Mouse (Mus musculus): ENCODE measurements around the gene Shisa7. TPM values are rescaled to one million over a fixed set of nuclear protein-coding genes. Genes with fewer than 3 reads are reported as not detected.
"Not testable (repeated sequence)": the region's sequence is repeated elsewhere in the genome, so short reads cannot be mapped to it uniquely, and the experiment has no call there.

Shisa7 gene
- total RNA-seq, 1 experiment from 2014 or later: 2.2 TPM

- no peak for DNase-seq
These were observed 49.8 kb downstream of the Shisa7 start for GRCm38 (mm10) chr7:4794631-4795168.

GRCm38 (mm10) chr7:4793674-4794073, 50.8 kb downstream of the Shisa7 start:
- DNase-seq: no peak

- not testable (repeated sequence) for DNase-seq
These were observed 51.2 kb downstream of the Shisa7 start for GRCm38 (mm10) chr7:4793248-4793647.

- DNase-seq: peak; percentile 91
These were observed 52.0 kb downstream of the Shisa7 start, which contains the start of gene Rpl28 for GRCm38 (mm10) chr7:4792278-4793212. Gene Rpl28 (plus strand): TSS chr7:4792874.

DNA sequence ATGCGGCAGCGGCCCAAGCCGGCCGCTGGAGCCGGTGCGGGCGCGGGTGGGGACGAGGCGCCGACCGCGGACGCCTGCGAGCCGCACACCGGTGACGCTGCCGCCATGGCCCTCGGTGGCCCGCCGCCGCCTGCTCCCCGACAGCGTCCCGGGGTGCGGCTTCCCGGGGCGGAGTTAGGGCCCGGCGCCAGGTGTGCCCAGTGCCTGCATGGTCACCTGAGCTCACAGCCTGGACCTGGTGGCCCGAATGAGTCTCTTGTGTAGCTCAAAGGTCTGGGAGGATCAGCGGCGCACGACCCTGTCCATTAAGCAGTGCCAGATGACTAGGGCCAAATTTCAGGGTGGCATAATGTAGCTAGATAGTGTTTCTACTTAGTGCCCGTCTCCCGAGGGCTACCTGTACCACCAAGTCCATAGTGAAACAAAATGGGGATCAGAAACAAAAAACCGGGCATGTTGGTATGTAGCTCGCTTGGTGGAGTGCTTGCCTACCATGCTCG, 55.0 kb downstream of the Shisa7 start, which contains the start of gene Tmem238:
TSS of gene Tmem238 (minus strand) at position 221 of the 500 bp plus-strand sequence.
- peak; percentile 74 for DNase-seq

DNA sequence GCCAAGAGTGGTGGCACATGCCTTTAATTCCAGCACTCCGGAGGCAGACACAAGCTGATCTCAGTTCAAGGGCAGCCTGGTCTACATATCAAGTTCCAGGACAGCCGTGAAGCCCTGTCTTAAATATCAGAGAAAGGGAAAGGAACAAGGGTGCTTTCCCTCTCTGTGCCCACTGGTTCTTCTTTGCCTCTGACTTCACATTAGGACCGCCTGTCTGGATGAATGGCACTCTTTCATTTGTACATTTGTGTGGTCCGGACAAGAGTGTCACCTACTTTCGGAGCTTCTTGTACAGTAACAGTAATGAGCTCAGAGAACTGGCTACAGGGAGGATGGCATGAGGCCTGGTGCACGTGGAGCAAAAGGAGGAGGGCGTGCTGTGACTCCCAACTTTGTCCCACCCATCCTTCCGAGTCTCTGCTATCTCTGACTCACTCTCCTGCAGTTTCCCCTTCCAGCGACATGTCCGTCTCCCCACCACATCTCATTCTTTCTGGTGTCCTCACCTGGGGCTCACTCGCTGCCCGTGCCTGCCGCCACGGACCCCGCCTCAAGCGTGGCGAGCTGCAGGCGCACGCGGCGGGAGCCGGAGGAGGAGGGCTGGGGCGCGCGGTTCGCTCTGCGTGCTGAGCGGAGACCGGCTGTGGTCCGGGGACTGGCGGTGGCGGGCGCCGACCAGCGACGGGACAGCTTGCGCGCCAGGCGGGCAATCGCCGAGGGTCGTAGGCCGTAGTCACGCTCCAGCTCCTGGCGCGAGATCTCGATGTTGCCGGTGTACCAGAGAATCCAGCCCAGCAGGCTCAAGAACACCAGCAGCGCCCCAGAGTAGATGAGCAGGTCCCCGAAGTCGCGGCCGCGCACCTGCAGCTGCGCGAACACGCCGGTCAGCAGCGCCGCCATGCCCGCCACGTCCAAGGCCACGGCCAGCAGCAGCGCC, 55.7 kb downstream of the Shisa7 start:
- DNase-seq: peak; percentile 71

GRCm38 (mm10) chr7:4783667-4784268, 60.7 kb downstream of the Shisa7 start:
- DNase-seq: no peak

DNA sequence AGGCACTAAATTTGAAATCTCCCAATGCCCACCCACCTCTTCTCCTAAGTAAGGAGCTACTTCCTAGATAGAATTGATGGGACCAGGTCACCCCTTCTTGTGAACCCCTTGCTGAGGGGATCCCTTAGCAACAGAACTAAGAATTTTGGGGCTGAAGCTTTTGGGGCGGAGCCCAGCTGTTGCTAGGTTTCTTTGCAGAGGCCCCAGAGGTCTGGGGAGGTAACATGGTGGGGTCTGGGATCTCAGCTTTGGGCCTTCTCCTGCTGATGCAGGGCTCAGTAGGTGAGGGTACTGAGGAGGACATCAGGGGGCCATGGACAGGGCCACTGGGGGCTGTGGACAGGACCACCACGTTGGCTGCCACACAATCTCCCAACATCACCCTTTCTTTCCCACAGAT, 61.7 kb downstream of the Shisa7 start, which contains the start of the genes Il11 and Tmem190:
TSS of gene Il11 (minus strand) at position 101 of the 400 bp plus-strand sequence.
TSS of gene Tmem190 (plus strand) at position 179 of the 400 bp plus-strand sequence.
- DNase-seq: no peak

DNA sequence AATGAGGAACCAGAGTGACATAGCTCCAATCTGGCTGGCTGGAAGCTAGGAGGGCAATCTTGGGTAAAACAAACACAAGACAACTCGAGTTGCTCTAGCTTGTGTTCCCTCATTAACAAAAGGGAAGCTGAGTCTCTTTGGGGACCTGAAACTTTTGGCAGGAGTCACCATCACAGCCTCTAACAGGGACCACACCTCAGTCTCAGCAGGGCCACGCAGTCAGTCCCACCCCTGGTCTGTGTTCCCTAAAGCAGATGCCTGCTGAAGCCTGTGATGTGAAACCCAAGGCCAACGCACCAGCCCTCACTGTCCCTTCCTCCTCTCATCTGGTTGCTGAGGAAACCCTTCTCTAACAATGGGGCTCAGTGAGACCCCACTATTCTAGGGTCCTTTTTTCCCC, 62.4 kb downstream of the Shisa7 start:
- DNase-seq: no peak

DNA sequence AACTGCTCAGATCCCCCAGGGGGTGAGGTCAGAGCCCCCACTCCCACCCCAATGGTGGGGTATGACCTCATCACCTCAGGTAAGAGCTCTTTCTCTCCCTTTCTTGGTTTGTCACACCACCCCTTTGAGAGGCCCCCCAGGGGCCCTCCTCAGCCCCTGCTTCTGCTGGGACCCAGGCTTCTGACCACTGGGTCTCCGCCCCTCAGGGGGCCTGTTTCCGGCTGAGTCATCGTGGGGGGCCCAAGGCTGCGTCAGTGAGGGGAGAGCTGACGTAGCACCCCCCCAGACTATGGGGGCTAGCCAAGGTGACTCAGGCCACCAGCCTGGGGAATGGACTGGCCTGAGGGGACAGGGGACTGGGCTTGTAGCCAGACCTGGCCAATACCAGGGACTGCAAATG, 64.6 kb downstream of the Shisa7 start:
- DNase-seq: no peak

DNA sequence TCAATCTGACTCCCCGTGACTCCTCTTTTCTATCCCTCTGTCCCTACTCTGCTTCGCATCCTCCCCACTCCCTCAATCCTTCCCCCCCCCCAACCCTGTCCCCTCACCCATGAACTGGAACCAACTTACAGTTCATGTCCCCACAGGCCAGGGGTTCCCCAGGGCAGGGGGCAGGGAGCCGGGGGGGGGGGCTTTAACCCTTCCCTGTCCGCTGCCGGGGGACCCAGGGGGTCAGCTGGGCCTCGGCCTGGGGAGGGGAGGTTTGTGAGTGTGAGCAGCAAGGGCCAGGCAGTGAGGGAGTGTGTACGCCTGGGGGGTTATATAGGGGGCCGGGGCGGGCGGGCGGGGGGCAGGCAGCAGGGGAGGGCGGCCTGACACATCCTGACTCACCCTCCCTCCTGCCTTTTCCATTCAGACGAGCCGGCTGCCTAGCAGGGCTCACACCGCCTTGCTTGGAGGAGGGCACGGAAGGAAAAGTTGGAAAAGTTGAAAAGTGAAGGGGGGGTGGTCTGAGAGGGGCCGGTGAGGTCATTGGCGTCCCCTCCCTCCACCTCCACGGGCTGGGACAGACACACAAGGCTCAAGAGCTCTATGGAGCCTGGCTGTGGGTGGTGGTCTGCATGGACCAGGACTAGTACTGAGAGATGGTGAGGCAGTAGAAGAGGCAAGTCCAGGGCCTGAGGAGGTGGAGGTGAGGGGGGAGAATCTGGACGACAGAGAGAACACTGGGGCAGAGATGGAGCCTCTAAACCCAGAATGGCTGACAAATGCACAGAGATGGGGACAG, 66.5 kb downstream of the Shisa7 start:
- DNase-seq: no peak

- DNase-seq: peak; percentile 59
These were observed 67.3 kb downstream of the Shisa7 start for GRCm38 (mm10) chr7:4776861-4777830.

- no peak for DNase-seq
These were observed 68.4 kb downstream of the Shisa7 start for GRCm38 (mm10) chr7:4776131-4776530.

Other genes with a start within 250 kb of the Shisa7 start
- not detected in 2 replicates for gene Ptprh, start 240.7 kb downstream of the Shisa7 start, total RNA-seq (2021)
- 9.3 and 10.2 TPM in 2 replicates for gene Tmem86b, start 213.3 kb downstream of the Shisa7 start, total RNA-seq (2021)
- 98.1 and 99.6 TPM in 2 replicates for gene Ppp6r1, start 185.7 kb downstream of the Shisa7 start, total RNA-seq (2021)
- gene Hspbp1, start 159.6 kb downstream of the Shisa7 start, total RNA-seq (2021): 42.2 and 47.8 TPM in 2 replicates
- 4.2 and 6.5 TPM in 2 replicates for gene Brsk1, start 154.1 kb downstream of the Shisa7 start, total RNA-seq (2021)
- 0.24 TPM in 1 of 2 replicates, not detected in the other for gene Tmem150b, start 119.4 kb downstream of the Shisa7 start, total RNA-seq (2021)
- gene Kmt5c, start 104.6 kb downstream of the Shisa7 start, total RNA-seq (2021): 64.5 and 70.1 TPM in 2 replicates
- gene Cox6b2, start 91.6 kb downstream of the Shisa7 start, total RNA-seq (2021): 9.4 and 10.6 TPM in 2 replicates
- gene Fam71e2, start 73.4 kb downstream of the Shisa7 start, total RNA-seq (2021): not detected in 2 replicates
- 0.15 TPM in 1 of 2 replicates, not detected in the other for gene Il11, start 61.8 kb downstream of the Shisa7 start, total RNA-seq (2021)
- not detected in 2 replicates for gene Tmem190, start 61.8 kb downstream of the Shisa7 start, total RNA-seq (2021)
- gene Tmem238, start 55.0 kb downstream of the Shisa7 start, total RNA-seq (2021): 13.4 and 16.4 TPM in 2 replicates
- 922 and 1,210 TPM in 2 replicates for gene Rpl28, start 51.8 kb downstream of the Shisa7 start, total RNA-seq (2021)
- 114 and 127 TPM in 2 replicates for gene Ube2s, start 32.1 kb downstream of the Shisa7 start, total RNA-seq (2021)
- 24.0 and 30.5 TPM in 2 replicates for gene Isoc2b, start 25.6 kb upstream of the Shisa7 start, total RNA-seq (2021)
- 42.1 and 48.2 TPM in 2 replicates for gene Isoc2a, start 32.5 kb upstream of the Shisa7 start, total RNA-seq (2021)
- gene Gm36210, start 61.8 kb upstream of the Shisa7 start, total RNA-seq (2021): not detected in 2 replicates
- 16.4 and 19.0 TPM in 2 replicates for gene Zfp628, start 70.5 kb upstream of the Shisa7 start, total RNA-seq (2021)
- gene Nat14, start 77.3 kb upstream of the Shisa7 start, total RNA-seq (2021): 7.7 and 9.1 TPM in 2 replicates
- gene Ssc5d, start 81.1 kb upstream of the Shisa7 start, total RNA-seq (2021): 2.0 and 3.2 TPM in 2 replicates
- gene Sbk2, start 119.7 kb upstream of the Shisa7 start, total RNA-seq (2021): 0.55 TPM in 1 of 2 replicates, not detected in the other
- 0.15 TPM in 1 of 2 replicates, not detected in the other for gene Sbk3, start 126.5 kb upstream of the Shisa7 start, total RNA-seq (2021)
- 21.1 and 31.6 TPM in 2 replicates for gene Zfp579, start 151.5 kb upstream of the Shisa7 start, total RNA-seq (2021)
- gene Zfp524, start 169.7 kb upstream of the Shisa7 start, total RNA-seq (2021): 15.3 and 17.6 TPM in 2 replicates
- gene Fiz1, start 170.0 kb upstream of the Shisa7 start, total RNA-seq (2021): 18.7 and 26.4 TPM in 2 replicates
- gene Gm44973, start 170.8 kb upstream of the Shisa7 start, total RNA-seq (2021): not detected in 2 replicates
- 27.7 and 34.3 TPM in 2 replicates for gene Zfp865, start 175.7 kb upstream of the Shisa7 start, total RNA-seq (2021)
- 1.00 and 1.1 TPM in 2 replicates for gene Ccdc106, start 175.9 kb upstream of the Shisa7 start, total RNA-seq (2021)
- 1.1 TPM in 1 of 2 replicates, not detected in the other for gene 4632433K11Rik, start 189.4 kb upstream of the Shisa7 start, total RNA-seq (2021)
- 4.7 and 5.5 TPM in 2 replicates for gene Zfp784, start 193.8 kb upstream of the Shisa7 start, total RNA-seq (2021)
- gene Zfp580, start 206.8 kb upstream of the Shisa7 start, total RNA-seq (2021): 7.9 and 8.8 TPM in 2 replicates
- gene U2af2, start 217.4 kb upstream of the Shisa7 start, total RNA-seq (2021): 191 and 195 TPM in 2 replicates
- gene Epn1, start 235.5 kb upstream of the Shisa7 start, total RNA-seq (2021): 140 and 152 TPM in 2 replicates